Mouse (Mus musculus): ENCODE results near the gene Spout1. TPM values are rescaled to one million over a fixed set of nuclear protein-coding genes. Genes with fewer than 3 reads are reported as not detected.
"Not testable (repeated sequence)": the region's sequence is repeated elsewhere in the genome, so short reads cannot be mapped to it uniquely, and the experiment has no call there.

The Spout1 gene
- polyA plus RNA-seq, 1 experiment, result 52.7 TPM

GRCm38 (mm10) chr2:30194656-30195055 is 16.4 kb upstream of the Spout1 start:
- no peak for DNase-seq
- Histone ChIP-seq H3K4me1 (ENCODE audit: control insufficient read depth, insufficient read depth, low read length) (no peaks in the 10 kb centered on the region), H3K27ac (ENCODE audit: insufficient read depth, low read length) (no peak overlapping the region), H3K27me3 (ENCODE audit: control insufficient read depth, insufficient read depth, low read length) (no peaks in the 10 kb centered on the region), H3K4me3 (replicated peaks; ENCODE audit: insufficient read depth, low read depth, low read length) (no peak overlapping the region)
- WGBS, result 53% methylated on average over 3 of the region's 3 CpGs
- TF ChIP-seq CTCF (IDR thresholded peaks at IDR 0.05; ENCODE audit: borderline replicate concordance, insufficient read depth, low read depth, low read length) (no peak), POLR2A (IDR thresholded peaks at IDR 0.05; ENCODE audit: borderline replicate concordance, insufficient read depth, low read length) (no peak)

GRCm38 (mm10) chr2:30191790-30192580 is 13.7 kb upstream of the Spout1 start:
- no peak overlapping the region for H3K4me3 ChIP-seq (replicated peaks; ENCODE audit: insufficient read depth, low read depth, low read length)
- H3K27me3 ChIP-seq (ENCODE audit: control insufficient read depth, insufficient read depth, low read length), result no peaks in the 10 kb centered on the region
- no peak overlapping the region for H3K27ac ChIP-seq (ENCODE audit: insufficient read depth, low read length)
- WGBS, result 79% methylated on average over 12 of the region's 12 CpGs
- TF ChIP-seq CTCF (IDR thresholded peaks at IDR 0.05; ENCODE audit: borderline replicate concordance, insufficient read depth, low read depth, low read length) (no peak), POLR2A (IDR thresholded peaks at IDR 0.05; ENCODE audit: borderline replicate concordance, insufficient read depth, low read length) (no peak)
- DNase-seq, result no peak
- H3K4me1 ChIP-seq (ENCODE audit: control insufficient read depth, insufficient read depth, low read length), result no peaks in the 10 kb centered on the region

GRCm38 (mm10) chr2:30185681-30186080 is 7.4 kb upstream of the Spout1 start:
- no peak overlapping the region for H3K4me3 ChIP-seq (replicated peaks; ENCODE audit: insufficient read depth, low read depth, low read length)
- WGBS, result 71% methylated on average over 3 of the region's 3 CpGs
- TF ChIP-seq POLR2A (IDR thresholded peaks at IDR 0.05; ENCODE audit: borderline replicate concordance, insufficient read depth, low read length) (no peak), CTCF (IDR thresholded peaks at IDR 0.05; ENCODE audit: borderline replicate concordance, insufficient read depth, low read depth, low read length) (no peak)

GRCm38 (mm10) chr2:30185276-30185675 is 7.0 kb upstream of the Spout1 start:
- 78% methylated on average over 6 of the region's 6 CpGs for WGBS
- Histone ChIP-seq H3K27me3 (ENCODE audit: control insufficient read depth, insufficient read depth, low read length) (no peaks in the 10 kb centered on the region), H3K27ac (ENCODE audit: insufficient read depth, low read length) (no peak overlapping the region), H3K4me3 (replicated peaks; ENCODE audit: insufficient read depth, low read depth, low read length) (no peak overlapping the region), H3K4me1 (ENCODE audit: control insufficient read depth, insufficient read depth, low read length) (no peaks in the 10 kb centered on the region)
- no peak for DNase-seq
- TF ChIP-seq POLR2A (IDR thresholded peaks at IDR 0.05; ENCODE audit: borderline replicate concordance, insufficient read depth, low read length), result no peak
- no peak for TF ChIP-seq CTCF (IDR thresholded peaks at IDR 0.05; ENCODE audit: borderline replicate concordance, insufficient read depth, low read depth, low read length)

More at GRCm38 (mm10) chr2:30185681-30186080, 7.4 kb upstream of the Spout1 start:
- H3K27me3 ChIP-seq (ENCODE audit: control insufficient read depth, insufficient read depth, low read length), result no peaks in the 10 kb centered on the region
- no peaks in the 10 kb centered on the region for H3K4me1 ChIP-seq (ENCODE audit: control insufficient read depth, insufficient read depth, low read length)
- no peak for DNase-seq
- no peak overlapping the region for H3K27ac ChIP-seq (ENCODE audit: insufficient read depth, low read length)

GRCm38 (mm10) chr2:30183721-30184120 is 5.5 kb upstream of the Spout1 start:
- H3K4me1 ChIP-seq (ENCODE audit: control insufficient read depth, insufficient read depth, low read length), result no peaks in the 10 kb centered on the region
- H3K4me3 ChIP-seq (replicated peaks; ENCODE audit: insufficient read depth, low read depth, low read length), result no peak overlapping the region
- no peak for DNase-seq
- H3K27me3 ChIP-seq (ENCODE audit: control insufficient read depth, insufficient read depth, low read length), result no peaks in the 10 kb centered on the region
- 64% methylated on average over 3 of the region's 3 CpGs for WGBS
- H3K27ac ChIP-seq (ENCODE audit: insufficient read depth, low read length), result no peak overlapping the region
- TF ChIP-seq CTCF (IDR thresholded peaks at IDR 0.05; ENCODE audit: borderline replicate concordance, insufficient read depth, low read depth, low read length) (no peak), POLR2A (IDR thresholded peaks at IDR 0.05; ENCODE audit: borderline replicate concordance, insufficient read depth, low read length) (no peak)

- Histone ChIP-seq H3K27me3 (ENCODE audit: control insufficient read depth, insufficient read depth, low read length) (no peaks in the 10 kb centered on the region), H3K4me3 (replicated peaks; ENCODE audit: insufficient read depth, low read depth, low read length) (no peak overlapping the region), H3K4me1 (ENCODE audit: control insufficient read depth, insufficient read depth, low read length) (peaks cover 2% of the 10 kb centered on the region; the same call in 1 of the 2 replicates), H3K27ac (ENCODE audit: insufficient read depth, low read length) (no peak overlapping the region)
- no peak for DNase-seq
- WGBS, result 72% methylated on average over 2 of the region's 2 CpGs
- TF ChIP-seq CTCF (IDR thresholded peaks at IDR 0.05; ENCODE audit: borderline replicate concordance, insufficient read depth, low read depth, low read length) (no peak), POLR2A (IDR thresholded peaks at IDR 0.05; ENCODE audit: borderline replicate concordance, insufficient read depth, low read length) (no peak)
Observed at GRCm38 (mm10) chr2:30182424-30182823, 4.2 kb upstream of the Spout1 start.

GRCm38 (mm10) chr2:30178711-30179110 is 452 bp upstream of the Spout1 start:
- not testable (repeated sequence) for H3K27me3 ChIP-seq (ENCODE audit: control insufficient read depth, insufficient read depth, low read length); DNase-seq; H3K27ac ChIP-seq (ENCODE audit: insufficient read depth, low read length)
- Histone ChIP-seq H3K4me3 (replicated peaks; ENCODE audit: insufficient read depth, low read depth, low read length) (peak overlapping the region; percentile 55), H3K4me1 (ENCODE audit: control insufficient read depth, insufficient read depth, low read length) (peaks cover 12% of the 10 kb centered on the region)
- 29% methylated on average over 7 of the region's 7 CpGs for WGBS

GRCm38 (mm10) chr2:30176561-30176960 is 1.7 kb downstream of the Spout1 start:
- Histone ChIP-seq H3K27ac (ENCODE audit: insufficient read depth, low read length) (no peak overlapping the region), H3K4me3 (replicated peaks; ENCODE audit: insufficient read depth, low read depth, low read length) (no peak overlapping the region), H3K27me3 (ENCODE audit: control insufficient read depth, insufficient read depth, low read length) (no peaks in the 10 kb centered on the region), H3K4me1 (ENCODE audit: control insufficient read depth, insufficient read depth, low read length) (peaks cover 24% of the 10 kb centered on the region)
- peak in 1 of 2 experiments; percentile 38 for DNase-seq
- TF ChIP-seq POLR2A (IDR thresholded peaks at IDR 0.05; ENCODE audit: borderline replicate concordance, insufficient read depth, low read length) (no peak), CTCF (IDR thresholded peaks at IDR 0.05; ENCODE audit: borderline replicate concordance, insufficient read depth, low read depth, low read length) (no peak)
- 68% methylated on average over 2 of the region's 2 CpGs for WGBS

Measured in cerebellum, adult 2 months (tissue).